Mouse (Mus musculus) lung, adult 2 months (tissue): ENCODE results near the gene Sptbn4.

Source experiments
- CTCF ChIP-seq: fragments of 200-500 bp; IDR thresholded peaks from 2 replicates; pipeline ENCODE4 v1.5.1; 2011; ENCODE audit warnings: mild to moderate bottlenecking, low read length, control low read depth; ENCODE audit not compliant: insufficient read depth
- POLR2A ChIP-seq: fragments of 200-500 bp; IDR thresholded peaks from 2 replicates; pipeline ENCODE4 v1.6.1; 2011; ENCODE audit warnings: low read depth, mild to moderate bottlenecking, control low read depth, low read length, borderline replicate concordance; ENCODE audit errors: extremely low read depth

GRCm38 (mm10) chr7:27339519-27339918 is 108.0 kb downstream of the Sptbn4 start:
- TF ChIP-seq CTCF (no peak), POLR2A (no peak)
